In the genomic region with DNA sequence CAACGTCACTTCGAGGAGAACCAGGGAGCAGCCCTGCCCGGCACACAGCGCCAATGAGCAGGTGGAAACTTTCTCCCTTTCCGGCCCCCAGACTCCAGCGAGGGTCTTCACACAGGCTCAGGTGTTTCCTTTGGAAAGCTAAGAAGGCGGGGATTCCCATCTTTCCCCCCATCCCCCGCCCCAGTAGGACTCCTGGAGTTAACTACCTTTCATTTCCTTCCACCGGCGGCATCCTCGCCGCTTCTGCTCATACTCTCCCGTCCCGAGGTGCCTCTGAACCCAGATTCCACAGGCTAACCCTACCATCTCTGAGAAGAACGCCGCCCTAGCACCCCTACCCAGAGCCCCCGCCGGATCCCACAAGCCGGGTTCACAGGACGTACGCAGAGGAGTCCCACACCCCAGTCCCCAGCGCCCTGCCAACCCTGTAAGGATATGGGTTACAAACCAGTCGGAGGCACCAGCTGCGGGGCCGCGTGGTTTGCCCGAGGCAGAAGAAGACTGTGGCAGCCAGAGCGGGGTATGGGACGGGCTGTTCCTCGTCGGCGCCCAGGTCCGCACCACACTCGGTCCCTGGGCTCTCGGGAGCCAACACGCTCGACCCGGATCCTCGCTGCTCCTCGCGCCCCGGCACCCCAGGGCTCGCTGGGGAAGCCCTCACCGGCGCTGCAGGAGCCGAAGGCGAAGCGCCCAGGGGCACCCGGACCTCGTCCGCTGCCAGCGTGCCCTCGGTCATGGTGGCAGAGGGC, we compare ENCODE assay signal across 9 mouse cellular contexts. TPM values are rescaled to one million over a fixed set of nuclear protein-coding genes. Genes with fewer than 3 reads are reported as not detected.
DNase-seq lines count a peak whose midpoint lies in the region; ATAC-seq and TF ChIP-seq lines count a peak whose summit lies in the region.
"Had no signal": no experiment of that assay in that cellular context is flagged by ENCODE, and none has a peak within 500 bp of the region (broad histone marks: within the 10 kb centered on the region; RNA-seq: fewer than 3 reads in every experiment).

No protein-coding gene starts in this region.

- H3K4me2 ChIP-seq in kidney, embryonic 16.5 days (replicated peaks; ENCODE audit: low read depth, low read length) = peak overlapping the region; percentile 98
- peak overlapping the region; percentile 90 for H3K4me2 ChIP-seq in embryonic facial prominence, embryonic 15.5 days (replicated peaks)
- peak overlapping the region; percentile 94 for H3K4me2 ChIP-seq in intestine, embryonic 15.5 days (replicated peaks)
- H3K4me2 ChIP-seq in midbrain, embryonic 12.5 days (replicated peaks) = peak overlapping the region; percentile 96

- peaks cover 62% of the 10 kb centered on the region for H3K4me1 ChIP-seq in kidney, embryonic 16.5 days (ENCODE audit: insufficient read depth, low read length)
- no peaks in the 10 kb centered on the region for H3K4me1 ChIP-seq in kidney, adult 2 months (ENCODE audit: control insufficient read depth, insufficient read depth, low read length)
- H3K4me1 ChIP-seq in embryonic facial prominence, embryonic 15.5 days = peaks cover 68% of the 10 kb centered on the region
- peaks cover 67% of the 10 kb centered on the region for H3K4me1 ChIP-seq in intestine, embryonic 15.5 days (replicated peaks)
- H3K4me1 ChIP-seq in midbrain, embryonic 12.5 days = peaks cover 47% of the 10 kb centered on the region

- no peaks in the 10 kb centered on the region for H3K36me3 ChIP-seq in kidney, embryonic 16.5 days (ENCODE audit: insufficient read depth, low read length)
- H3K36me3 ChIP-seq in kidney, adult 2 months (ENCODE audit: control insufficient read depth, insufficient read depth, low read length) = no peaks in the 10 kb centered on the region
- H3K36me3 ChIP-seq in embryonic facial prominence, embryonic 15.5 days = no peaks in the 10 kb centered on the region
- no peaks in the 10 kb centered on the region; the same call in 1 of the 2 replicates for H3K36me3 ChIP-seq in intestine, embryonic 15.5 days
- H3K36me3 ChIP-seq in midbrain, embryonic 12.5 days = no peaks in the 10 kb centered on the region

- H3K9ac ChIP-seq in kidney, embryonic 16.5 days (replicated peaks; ENCODE audit: low read length) = peak overlapping the region; percentile 78
- H3K9ac ChIP-seq in embryonic facial prominence, embryonic 15.5 days = peak overlapping the region; percentile 68
- peak overlapping the region; percentile 66 for H3K9ac ChIP-seq in intestine, embryonic 15.5 days
- peak overlapping the region; percentile 78 for H3K9ac ChIP-seq in midbrain, embryonic 12.5 days (replicated peaks)

- H3K9me3 ChIP-seq in kidney, embryonic 16.5 days (ENCODE audit: low read length) = no peaks in the 10 kb centered on the region
- no peaks in the 10 kb centered on the region for H3K9me3 ChIP-seq in embryonic facial prominence, embryonic 15.5 days (replicated peaks)
- H3K9me3 ChIP-seq in intestine, embryonic 15.5 days = no peaks in the 10 kb centered on the region
- no peaks in the 10 kb centered on the region for H3K9me3 ChIP-seq in midbrain, embryonic 12.5 days
- H3K9me3 ChIP-seq: megakaryocyte, embryonic 14.5 days had no signal

- TF ChIP-seq POLR2A in kidney, adult 2 months (IDR thresholded peaks at IDR 0.05; ENCODE audit: low read depth, low read length) = no peak

- under 1% methylated on average over 53 of the region's 53 CpGs for WGBS in kidney, embryonic 16.5 days
- 5% methylated on average over 53 of the region's 53 CpGs for WGBS in kidney, adult 2 months
- WGBS in embryonic facial prominence, embryonic 15.5 days = 2% methylated on average over 53 of the region's 53 CpGs
- under 1% methylated on average over 53 of the region's 53 CpGs for WGBS in intestine, embryonic 15.5 days
- under 1% methylated on average over 52 of the region's 53 CpGs for WGBS in midbrain, embryonic 12.5 days

- H3K27ac ChIP-seq in kidney, embryonic 16.5 days (ENCODE audit: low read length) = no peak overlapping the region
- no peak overlapping the region for H3K27ac ChIP-seq in kidney, adult 2 months (ENCODE audit: insufficient read depth, low read depth, low read length)
- H3K27ac ChIP-seq in embryonic facial prominence, embryonic 15.5 days (replicated peaks) = no peak overlapping the region
- H3K27ac ChIP-seq in intestine, embryonic 15.5 days = peak overlapping the region; percentile 71
- peak overlapping the region; percentile 83 for H3K27ac ChIP-seq in midbrain, embryonic 12.5 days (replicated peaks)

- no peak for TF ChIP-seq CTCF in kidney, adult 2 months (conservative IDR thresholded peaks at IDR 0.05; ENCODE audit: insufficient read depth, insufficient read length, low read depth, low read length)

- no peak for DNase-seq in kidney, adult 2 months
- DNase-seq in WW6 (ENCODE audit: low read depth, low spot score) = peak; percentile 18
- DNase-seq in cerebellum, adult 8-10 months = no peak

- ATAC-seq in kidney, embryonic 16.5 days (ENCODE audit: low FRiP score, low TSS enrichment) = no peak
- no peak for ATAC-seq in embryonic facial prominence, embryonic 15.5 days (ENCODE audit: insufficient number of reproducible peaks, low FRiP score, low TSS enrichment, low read depth)
- ATAC-seq in intestine, embryonic 15.5 days = no peak
- ATAC-seq in midbrain, embryonic 12.5 days (ENCODE audit: low FRiP score, low read depth) = no peak; the same call in 1 of the 2 replicates
- ATAC-seq in activated CD4-positive, CD25-positive, alpha-beta regulatory T cell, adult 4 months = no peak

- peaks cover 9% of the 10 kb centered on the region for H3K27me3 ChIP-seq in kidney, embryonic 16.5 days (ENCODE audit: insufficient read depth, low read length)
- H3K27me3 ChIP-seq in kidney, adult 2 months (replicated peaks; ENCODE audit: control insufficient read depth, insufficient read depth, low read length) = peaks cover 6% of the 10 kb centered on the region; the same call in 1 of the 2 replicates
- 0 out of 2 replicates have a peak, but pooled peaks cover 4% of the 10 kb centered on the region for H3K27me3 ChIP-seq in embryonic facial prominence, embryonic 15.5 days
- peaks cover 6% of the 10 kb centered on the region; the same call in 1 of the 2 replicates for H3K27me3 ChIP-seq in intestine, embryonic 15.5 days (replicated peaks)
- H3K27me3 ChIP-seq in midbrain, embryonic 12.5 days = peaks cover 74% of the 10 kb centered on the region

- peak overlapping the region; percentile 73 for H3K4me3 ChIP-seq in kidney, embryonic 16.5 days (ENCODE audit: low read length)
- no peak overlapping the region for H3K4me3 ChIP-seq in kidney, adult 2 months (ENCODE audit: insufficient read depth, low read depth, low read length)
- peak overlapping the region; percentile 78 for H3K4me3 ChIP-seq in embryonic facial prominence, embryonic 15.5 days (replicated peaks)
- H3K4me3 ChIP-seq in intestine, embryonic 15.5 days (replicated peaks) = peak overlapping the region; percentile 67
- peak overlapping the region; percentile 77 for H3K4me3 ChIP-seq in midbrain, embryonic 12.5 days
- H3K4me3 ChIP-seq: megakaryocyte, embryonic 14.5 days had no signal

RNA-seq across cellular contexts. Expression of gene Cacna1h, which starts 1.0 kb away (rescaled TPM):
- 3.3 and 3.5 TPM in 2 replicates for polyA plus RNA-seq in kidney, embryonic 16.5 days (2015; fragmentation: Nextera tagmentation; extraction: Ambion mirVana)
- 0.44 and 1.3 TPM in 2 replicates for polyA plus RNA-seq in kidney, adult 2 months (2012; rRNA removed)
- 4.3 and 5.7 TPM in 2 replicates for polyA plus RNA-seq in embryonic facial prominence, embryonic 15.5 days (2015; fragmentation: Nextera tagmentation; extraction: Ambion mirVana)
- 4.3 and 4.6 TPM in 2 replicates for polyA plus RNA-seq in intestine, embryonic 15.5 days (2015; fragmentation: Nextera tagmentation; extraction: Ambion mirVana)
- 9.7 and 10.4 TPM in 2 replicates for polyA plus RNA-seq in midbrain, embryonic 12.5 days (2016; fragmentation: Nextera tagmentation; extraction: Ambion mirVana)
- polyA plus RNA-seq in activated CD4-positive, CD25-positive, alpha-beta regulatory T cell, adult 4 months (2017; shearing (Covaris generic)) = not detected

RNA-seq across cellular contexts. Expression of gene Tekt4, which starts 21.8 kb away (rescaled TPM):
- not detected in 2 replicates for polyA plus RNA-seq in kidney, embryonic 16.5 days (2015; fragmentation: Nextera tagmentation; extraction: Ambion mirVana)
- polyA plus RNA-seq in kidney, adult 2 months (2012; rRNA removed) = 0.07 and 0.08 TPM in 2 replicates
- polyA plus RNA-seq in embryonic facial prominence, embryonic 15.5 days (2015; fragmentation: Nextera tagmentation; extraction: Ambion mirVana) = 3.5 and 6.2 TPM in 2 replicates
- polyA plus RNA-seq in intestine, embryonic 15.5 days (2015; fragmentation: Nextera tagmentation; extraction: Ambion mirVana) = not detected in 2 replicates
- polyA plus RNA-seq in midbrain, embryonic 12.5 days (2016; fragmentation: Nextera tagmentation; extraction: Ambion mirVana) = 0.14 and 0.22 TPM in 2 replicates
- polyA plus RNA-seq in activated CD4-positive, CD25-positive, alpha-beta regulatory T cell, adult 4 months (2017; shearing (Covaris generic)) = not detected

Comparison
In these comparisons a context has a peak if more than half of its experiments do, and no peak if none do; other contexts are left out.
1. H3K27ac ChIP-seq: peak in intestine, embryonic 15.5 days (single experiment) and midbrain, embryonic 12.5 days (single experiment); none in kidney, embryonic 16.5 days (single experiment), kidney, adult 2 months (single experiment) and embryonic facial prominence, embryonic 15.5 days (single experiment).
2. Peak in every context shown above with its lines, with median percentiles within 50 percentile points of each other: H3K4me2 ChIP-seq and H3K9ac ChIP-seq.